In genomic region chr8:34392208-34392980, GRCm38 (mm10) we compare ENCODE assay signal across 9 mouse cellular contexts.
DNase-seq lines count a peak whose midpoint lies in the region; ATAC-seq lines count a peak whose summit lies in the region.
"Had no signal": no experiment of that assay in that cellular context is flagged by ENCODE, and none has a peak within 500 bp of the region (broad histone marks: within the 10 kb centered on the region; RNA-seq: fewer than 3 reads in every experiment).

No protein-coding gene starts in this region.

- no peak overlapping the region for H3K9ac ChIP-seq in hindbrain, embryonic 12.5 days
- H3K9ac ChIP-seq in limb, embryonic 13.5 days, result no peak overlapping the region

- peak; percentile 65 for ATAC-seq in hindbrain, embryonic 12.5 days (ENCODE audit: low FRiP score)
- peak; percentile 81 for ATAC-seq in limb, embryonic 13.5 days (ENCODE audit: low FRiP score, low read depth)

- no peaks in the 10 kb centered on the region for H3K27me3 ChIP-seq in hindbrain, embryonic 12.5 days
- peaks cover 10% of the 10 kb centered on the region; the same call in 1 of the 2 replicates for H3K27me3 ChIP-seq in limb, embryonic 13.5 days
- no peaks in the 10 kb centered on the region for H3K27me3 ChIP-seq in heart, embryonic 10.5 days (ENCODE audit: insufficient read depth, poor library complexity, severe bottlenecking)

- H3K4me2 ChIP-seq in hindbrain, embryonic 12.5 days (replicated peaks), result no peak overlapping the region; the same call in 1 of the 2 replicates
- peak overlapping the region; percentile 41 for H3K4me2 ChIP-seq in limb, embryonic 13.5 days (replicated peaks)

- no peaks in the 10 kb centered on the region for H3K36me3 ChIP-seq in hindbrain, embryonic 12.5 days
- no peaks in the 10 kb centered on the region for H3K36me3 ChIP-seq in limb, embryonic 13.5 days
- H3K36me3 ChIP-seq in heart, embryonic 10.5 days, result no peaks in the 10 kb centered on the region

- peak overlapping the region; percentile 79 for H3K27ac ChIP-seq in hindbrain, embryonic 12.5 days
- H3K27ac ChIP-seq in limb, embryonic 13.5 days, result peak overlapping the region; percentile 45; the same call in 1 of the 2 replicates
- H3K27ac ChIP-seq in heart, embryonic 10.5 days, result no peak overlapping the region

- DNase-seq in brain, adult 2 months (ENCODE audit: low read depth, low spot score), result peak; percentile 91
- peak; percentile 52 for DNase-seq in brain, embryonic 18.5 days (ENCODE audit: low read depth, low spot score)
- no peak for DNase-seq in thymus, postnatal 25 days
- no peak for DNase-seq in urinary bladder, postnatal 36 days (ENCODE audit: low spot score in 2 of 2)
- DNase-seq in heart, postnatal 36 days, result no peak
- no peak for DNase-seq in heart, embryonic 10.5 days (ENCODE audit: low spot score)
- DNase-seq: kidney, adult 18-20 months had no signal

- WGBS in hindbrain, embryonic 12.5 days, result 54% methylated on average over 14 of the region's 14 CpGs
- 33% methylated on average over 13 of the region's 14 CpGs for WGBS in limb, embryonic 13.5 days
- 72% methylated on average over 14 of the region's 14 CpGs for WGBS in heart, embryonic 10.5 days

- no peak overlapping the region for H3K4me3 ChIP-seq in hindbrain, embryonic 12.5 days
- no peak overlapping the region for H3K4me3 ChIP-seq in limb, embryonic 13.5 days
- H3K4me3 ChIP-seq in heart, embryonic 10.5 days, result no peak overlapping the region

- no peaks in the 10 kb centered on the region for H3K9me3 ChIP-seq in hindbrain, embryonic 12.5 days (replicated peaks)
- no peaks in the 10 kb centered on the region; the same call in 1 of the 2 replicates for H3K9me3 ChIP-seq in limb, embryonic 13.5 days
- H3K9me3 ChIP-seq in heart, embryonic 10.5 days, result no peaks in the 10 kb centered on the region

- peaks cover 13% of the 10 kb centered on the region for H3K4me1 ChIP-seq in hindbrain, embryonic 12.5 days
- H3K4me1 ChIP-seq in limb, embryonic 13.5 days, result peaks cover 26% of the 10 kb centered on the region
- peaks cover 4% of the 10 kb centered on the region; the same call in 1 of the 2 replicates for H3K4me1 ChIP-seq in heart, embryonic 10.5 days

- intact Hi-C loops in heart, postnatal 36 days (cut with DNase I), result no loop called here

Comparison
In these comparisons a context has a peak if more than half of its experiments do, and no peak if none do; other contexts are left out.
1. DNase-seq: peak in brain, adult 2 months (single experiment) and brain, embryonic 18.5 days (single experiment); none in thymus, postnatal 25 days (single experiment), urinary bladder, postnatal 36 days (0 of 2), heart, postnatal 36 days (0 of 2) and heart, embryonic 10.5 days (single experiment).